Mouse (Mus musculus): ENCODE results near the gene Tmem131. TPM values are rescaled to one million over a fixed set of nuclear protein-coding genes. Genes with fewer than 3 reads are reported as not detected.

The Tmem131 gene
- polyA plus RNA-seq, 1 experiment from 2014 or later: 6.2 TPM

DNA sequence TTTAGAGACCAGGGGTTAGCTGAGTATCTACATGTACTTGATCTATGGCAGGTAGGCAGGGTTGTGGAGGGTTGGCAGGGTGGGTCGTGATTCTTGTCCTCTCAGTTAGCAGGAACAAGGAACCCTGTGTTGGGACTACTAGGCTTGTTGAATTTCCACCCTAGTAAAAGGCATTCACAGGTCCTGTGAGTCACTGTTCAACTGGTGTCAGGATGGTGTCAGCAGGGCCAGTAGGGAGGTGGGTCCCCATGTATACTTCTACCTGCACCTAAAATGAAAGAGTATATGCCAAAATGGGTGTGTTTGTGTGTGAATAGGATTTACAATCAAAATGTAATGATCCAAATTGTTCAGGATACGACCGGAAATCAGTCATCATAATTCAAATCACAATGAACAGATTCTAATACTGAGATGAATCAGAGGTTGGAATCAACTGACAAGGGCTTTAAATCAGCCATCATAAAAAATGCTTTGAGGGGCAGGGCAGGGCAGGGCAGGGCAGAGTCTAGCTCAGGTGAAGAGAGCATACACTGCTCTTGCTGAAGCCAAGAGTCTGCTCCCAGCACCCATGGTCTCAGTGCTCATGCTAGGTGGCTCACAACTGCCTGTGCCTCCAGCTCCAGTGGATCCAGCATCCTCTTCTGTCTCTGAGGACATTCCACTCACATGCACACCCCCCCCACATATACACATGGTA lies 27.6 kb upstream of the Tmem131 start:
- 84% methylated on average over 3 of the region's 3 CpGs for WGBS
- no peak overlapping the region for H3K27ac ChIP-seq
- no peaks in the 10 kb centered on the region for H3K36me3 ChIP-seq

DNA sequence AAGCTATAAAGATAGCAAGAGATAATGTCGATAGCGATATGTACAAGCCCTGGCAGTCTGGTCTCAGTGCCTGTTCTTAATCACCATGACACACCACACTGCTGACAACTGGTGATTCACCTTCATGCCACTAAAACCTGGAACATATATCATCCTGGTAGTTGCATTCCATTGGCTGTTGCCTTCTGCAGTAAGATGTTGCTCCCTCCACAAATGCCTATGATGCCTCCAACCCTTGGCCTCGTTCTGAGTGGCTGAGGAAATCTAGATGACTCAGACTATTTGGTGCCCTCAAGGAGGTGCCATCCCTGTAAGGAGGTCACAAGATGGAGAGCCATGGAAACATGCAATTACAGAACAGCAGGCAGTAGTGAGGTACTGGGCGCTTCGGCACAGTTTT lies 22.4 kb upstream of the Tmem131 start:
- Histone ChIP-seq H3K9me3 (replicated peaks) (no peaks in the 10 kb centered on the region), H3K36me3 (no peaks in the 10 kb centered on the region), H3K4me2 (no peak overlapping the region), H3K4me1 (replicated peaks) (no peaks in the 10 kb centered on the region), H3K27me3 (no peaks in the 10 kb centered on the region), H3K27ac (no peak overlapping the region), H3K4me3 (no peak overlapping the region), H3K9ac (no peak overlapping the region)
- 71% methylated on average over 5 of the region's 5 CpGs for WGBS
- no peak for ATAC-seq (replicated peaks; ENCODE audit: insufficient number of reproducible peaks, insufficient read depth, low FRiP score, low read depth)

More for the DNA sequence above, 27.6 kb upstream of the Tmem131 start:
- Histone ChIP-seq H3K27me3 (no peaks in the 10 kb centered on the region), H3K9ac (no peak overlapping the region), H3K4me1 (replicated peaks) (no peaks in the 10 kb centered on the region), H3K4me2 (no peak overlapping the region), H3K9me3 (replicated peaks) (no peaks in the 10 kb centered on the region), H3K4me3 (no peak overlapping the region)
- no peak for ATAC-seq (replicated peaks; ENCODE audit: insufficient number of reproducible peaks, insufficient read depth, low FRiP score, low read depth)

DNA sequence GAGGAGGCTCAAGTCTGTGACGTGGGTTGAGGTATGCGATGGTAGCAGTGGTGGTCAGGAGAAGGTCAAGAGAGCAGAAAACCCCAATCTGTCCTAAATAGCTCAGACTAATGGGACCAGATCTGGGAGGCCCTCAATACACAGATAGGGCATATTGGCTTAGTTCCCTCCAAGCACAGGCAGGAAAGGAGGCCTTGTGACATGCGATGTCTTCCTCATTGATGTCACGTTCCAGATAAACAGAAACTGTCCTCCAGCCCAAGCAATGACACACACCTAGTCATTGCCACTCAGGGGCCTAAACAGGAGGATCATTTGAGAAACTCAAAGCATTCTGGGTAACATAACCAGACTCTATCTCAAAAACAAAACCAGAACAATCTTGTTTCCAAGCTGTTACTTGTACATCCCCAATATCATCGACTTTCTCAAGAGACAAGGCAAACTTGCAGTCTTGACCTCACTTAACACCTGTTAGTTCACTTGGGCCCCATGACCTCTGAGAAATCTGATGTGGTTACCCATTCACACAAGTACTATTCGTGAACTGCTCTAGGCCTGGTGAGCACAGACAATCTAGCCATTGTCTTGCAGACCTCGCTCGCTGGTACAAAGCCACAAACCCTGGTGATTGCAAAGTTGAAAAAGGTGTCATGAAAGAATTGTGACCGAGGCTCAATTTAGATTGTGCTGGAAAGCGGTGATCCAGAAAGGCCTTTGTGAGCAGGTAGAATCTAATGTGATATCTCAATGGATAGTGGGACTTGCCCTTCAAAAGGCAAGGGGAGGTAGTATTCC lies 19.1 kb upstream of the Tmem131 start:
- Histone ChIP-seq H3K36me3 (no peaks in the 10 kb centered on the region), H3K27me3 (no peaks in the 10 kb centered on the region), H3K4me1 (replicated peaks) (no peaks in the 10 kb centered on the region), H3K9me3 (replicated peaks) (no peaks in the 10 kb centered on the region), H3K9ac (no peak overlapping the region), H3K27ac (no peak overlapping the region), H3K4me3 (no peak overlapping the region), H3K4me2 (no peak overlapping the region)
- no peak for ATAC-seq (replicated peaks; ENCODE audit: insufficient number of reproducible peaks, insufficient read depth, low FRiP score, low read depth)
- 77% methylated on average over 10 of the region's 10 CpGs for WGBS

DNA sequence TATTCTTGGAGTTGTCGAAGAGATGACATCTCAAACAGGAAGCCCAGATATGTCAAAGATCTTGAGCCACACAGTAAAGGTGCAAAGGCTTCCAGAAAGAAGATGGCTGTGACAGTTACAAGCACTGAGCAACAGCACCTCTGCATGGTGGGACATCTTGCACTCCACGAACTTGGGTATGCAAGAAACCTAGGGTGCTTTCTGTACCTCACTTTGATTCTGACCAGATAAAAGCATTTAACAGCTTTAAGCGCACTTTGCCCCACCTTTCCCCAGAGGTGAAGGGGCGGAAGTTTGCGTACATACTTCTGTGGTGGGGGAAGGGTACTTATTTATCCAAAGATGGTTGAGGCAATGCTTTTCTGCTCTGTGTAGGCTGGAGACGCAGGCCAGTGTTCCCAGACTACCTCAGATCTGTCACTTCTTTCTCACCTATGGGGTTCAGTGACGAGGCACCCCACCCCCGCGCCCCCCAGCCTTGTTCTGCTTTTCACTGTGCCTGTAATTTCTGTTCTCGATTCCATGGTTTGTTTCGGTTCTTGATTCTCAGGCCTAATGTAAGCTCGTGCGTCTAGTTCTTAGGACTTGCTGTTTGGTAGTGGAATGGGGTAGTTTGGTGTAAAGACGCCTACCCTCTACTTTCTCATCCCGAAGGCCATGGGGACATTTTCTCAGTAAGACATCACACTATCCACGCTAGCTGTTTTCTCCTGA lies 17.2 kb upstream of the Tmem131 start:
- WGBS: 79% methylated on average over 16 of the region's 16 CpGs
- Histone ChIP-seq H3K4me2 (no peak overlapping the region), H3K27me3 (no peaks in the 10 kb centered on the region), H3K9me3 (replicated peaks) (no peaks in the 10 kb centered on the region), H3K9ac (no peak overlapping the region), H3K36me3 (no peaks in the 10 kb centered on the region), H3K4me1 (replicated peaks) (no peaks in the 10 kb centered on the region), H3K27ac (no peak overlapping the region), H3K4me3 (no peak overlapping the region)
- no peak for ATAC-seq (replicated peaks; ENCODE audit: insufficient number of reproducible peaks, insufficient read depth, low FRiP score, low read depth)

DNA sequence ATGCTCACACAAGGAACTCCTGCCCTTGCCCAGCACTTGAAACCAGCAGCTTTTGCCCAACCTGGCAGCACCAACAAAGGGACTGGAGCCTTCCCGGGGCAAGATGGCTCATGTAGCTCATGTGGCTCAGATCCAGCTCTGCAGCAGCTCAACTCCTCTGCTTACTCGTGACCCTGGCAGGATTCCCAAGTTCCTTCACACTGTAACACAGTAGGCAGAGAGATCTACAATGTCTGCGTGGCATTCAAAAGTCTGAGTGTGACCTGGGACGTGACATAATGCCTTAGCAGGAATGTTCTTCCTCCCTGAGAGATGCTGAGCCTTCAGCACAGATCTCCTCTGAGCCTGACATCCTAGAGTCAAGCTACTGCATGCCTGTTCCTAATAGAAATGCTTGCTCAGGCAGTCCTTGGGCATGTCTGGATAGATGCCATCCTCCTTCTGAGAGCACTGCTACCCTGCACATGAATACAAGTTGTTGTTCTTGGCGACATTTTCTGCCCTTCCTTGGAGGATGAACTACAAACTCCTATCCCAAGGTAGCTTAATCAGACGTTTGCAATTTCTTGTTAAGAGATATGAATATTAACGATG lies 6.2 kb upstream of the Tmem131 start:
- H3K4me3 ChIP-seq: no peak overlapping the region
- no peaks in the 10 kb centered on the region for H3K27me3 ChIP-seq
- H3K9me3 ChIP-seq (replicated peaks): no peaks in the 10 kb centered on the region
- no peak overlapping the region for H3K4me2 ChIP-seq
- H3K36me3 ChIP-seq: no peaks in the 10 kb centered on the region
- no peak overlapping the region for H3K27ac ChIP-seq
- peaks cover 9% of the 10 kb centered on the region for H3K4me1 ChIP-seq (replicated peaks)
- no peak overlapping the region for H3K9ac ChIP-seq
- 36% methylated on average over 7 of the region's 7 CpGs for WGBS
- ATAC-seq (replicated peaks; ENCODE audit: insufficient number of reproducible peaks, insufficient read depth, low FRiP score, low read depth): 0 out of 2 replicates have a peak, but pooled peaks have one; percentile 39

DNA sequence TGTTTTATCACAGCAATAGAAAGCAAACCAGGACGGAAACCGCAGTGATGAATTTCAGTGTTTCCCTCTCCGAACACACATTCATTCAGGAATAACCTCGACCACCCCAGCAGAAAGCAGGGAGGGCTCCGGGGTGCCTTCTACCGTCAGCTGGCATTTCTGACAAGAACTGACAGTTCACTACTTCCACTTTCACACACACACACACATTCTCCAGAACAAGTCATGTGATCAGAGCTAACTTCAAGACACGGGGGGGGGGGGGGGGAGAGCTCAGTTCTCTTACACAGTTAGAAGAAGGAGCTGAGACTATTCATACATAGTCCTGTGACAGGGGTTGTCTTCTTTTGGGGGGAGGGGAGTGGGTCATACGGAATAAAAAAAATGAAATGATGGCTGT lies 4.0 kb upstream of the Tmem131 start:
- Histone ChIP-seq H3K27me3 (no peaks in the 10 kb centered on the region), H3K9me3 (replicated peaks) (no peaks in the 10 kb centered on the region), H3K27ac (no peak overlapping the region), H3K9ac (no peak overlapping the region), H3K4me1 (replicated peaks) (peaks cover 9% of the 10 kb centered on the region), H3K36me3 (no peaks in the 10 kb centered on the region), H3K4me3 (no peak overlapping the region), H3K4me2 (no peak overlapping the region)
- 68% methylated on average over 8 of the region's 8 CpGs for WGBS
- ATAC-seq (replicated peaks; ENCODE audit: insufficient number of reproducible peaks, insufficient read depth, low FRiP score, low read depth): no peak

DNA sequence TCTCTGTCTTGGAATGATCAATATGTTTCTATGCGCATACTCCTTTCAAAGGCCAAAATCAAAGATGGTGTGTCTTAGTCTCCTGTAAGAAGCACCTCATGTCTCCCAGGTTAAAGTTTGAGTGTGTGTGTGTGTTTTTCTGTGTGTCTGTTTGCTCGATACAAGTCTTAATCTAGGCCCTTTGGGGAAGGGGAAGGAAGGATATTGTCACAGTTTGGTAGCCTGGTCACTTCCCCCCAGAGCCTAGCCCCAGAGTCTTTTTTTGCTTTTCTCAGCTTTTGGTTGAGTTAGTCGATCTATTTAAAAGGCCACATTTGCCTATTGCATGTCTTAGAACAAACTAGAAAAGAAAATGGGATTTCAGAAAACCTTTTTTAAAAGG lies 3.1 kb downstream of the Tmem131 start:
- WGBS: 61% methylated on average over 3 of the region's 3 CpGs
- peak overlapping the region; percentile 89 for H3K27ac ChIP-seq
- H3K9ac ChIP-seq: peak overlapping the region; percentile 98
- H3K4me2 ChIP-seq: peak overlapping the region; percentile 62
- peaks cover 24% of the 10 kb centered on the region for H3K4me1 ChIP-seq (replicated peaks)
- H3K9me3 ChIP-seq (replicated peaks): no peaks in the 10 kb centered on the region
- ATAC-seq (replicated peaks; ENCODE audit: insufficient number of reproducible peaks, insufficient read depth, low FRiP score, low read depth): no peak
- H3K27me3 ChIP-seq: no peaks in the 10 kb centered on the region
- H3K36me3 ChIP-seq: no peaks in the 10 kb centered on the region
- peak overlapping the region; percentile 96 for H3K4me3 ChIP-seq

DNA sequence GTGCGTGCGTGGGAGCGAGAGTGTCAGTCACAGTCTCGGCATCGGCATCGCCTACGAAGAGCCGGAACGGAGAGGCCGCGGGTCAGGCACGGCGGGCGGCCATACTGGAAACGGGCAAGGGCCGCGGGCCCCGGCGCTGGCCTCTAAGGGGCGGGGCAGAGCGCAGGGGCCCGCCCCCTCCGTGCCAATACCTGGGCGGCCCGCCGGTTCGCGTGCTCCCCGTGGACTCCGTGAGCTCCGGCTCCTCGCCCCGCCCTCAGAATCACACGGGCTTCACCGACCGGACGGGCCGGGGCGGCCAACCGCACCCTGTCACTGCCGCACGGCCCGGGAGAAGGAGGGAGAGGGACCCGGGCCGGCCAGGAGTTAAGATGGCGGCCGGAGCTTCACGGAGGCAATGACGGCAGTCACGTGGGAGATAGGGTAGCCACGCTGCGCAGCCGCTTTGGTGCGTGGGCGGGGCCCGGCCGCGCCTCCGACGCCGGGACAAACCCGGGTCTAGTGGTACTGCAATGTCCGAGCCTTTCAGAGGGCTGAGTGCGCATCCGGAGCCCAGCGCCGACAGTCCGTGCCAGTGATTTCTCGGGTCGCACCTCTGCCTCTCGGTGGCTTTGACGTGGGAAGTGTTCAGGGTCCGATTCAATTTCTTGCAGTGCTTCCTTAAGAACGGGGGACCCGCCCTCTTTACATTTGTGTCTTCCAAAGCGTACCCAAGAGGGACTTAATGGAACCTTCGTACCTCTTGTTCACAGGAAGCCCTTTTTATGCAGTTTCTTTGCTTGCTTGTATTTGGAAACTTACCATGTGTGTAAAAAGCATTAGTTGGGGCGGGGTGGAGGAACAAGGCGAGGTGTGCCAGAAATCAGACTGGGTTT lies 3.7 kb downstream of the Tmem131 start:
- H3K9me3 ChIP-seq (replicated peaks): no peaks in the 10 kb centered on the region
- under 1% methylated on average over 78 of the region's 79 CpGs for WGBS

DNA sequence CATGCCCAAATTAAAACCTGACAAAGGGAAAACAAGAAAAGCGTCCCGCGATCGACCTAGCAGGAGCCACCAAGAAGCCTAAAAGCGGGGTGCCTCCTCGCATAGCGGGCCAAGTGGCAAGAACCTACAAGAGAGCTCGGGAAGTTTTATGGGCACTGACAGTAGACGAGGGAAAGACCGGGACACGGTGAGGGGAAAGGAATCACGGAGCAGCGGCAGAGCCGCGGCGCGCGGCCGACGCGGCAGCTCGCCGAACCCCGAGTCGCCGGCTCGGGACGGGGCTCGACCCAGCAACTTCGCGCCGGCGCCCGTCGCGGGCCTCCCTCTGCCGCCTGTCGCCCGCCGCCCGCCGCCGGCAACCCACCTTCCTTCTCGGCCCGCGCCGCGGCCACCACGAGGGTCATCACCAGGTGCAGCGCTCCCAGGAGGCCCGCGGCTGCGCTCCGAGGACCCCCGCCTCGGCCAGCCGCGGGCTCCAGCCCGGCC lies 4.6 kb downstream of the Tmem131 start:
- H3K4me2 ChIP-seq: peak overlapping the region; percentile 62
- H3K27me3 ChIP-seq: no peaks in the 10 kb centered on the region
- peak overlapping the region; percentile 89 for H3K27ac ChIP-seq
- H3K4me3 ChIP-seq: peak overlapping the region; percentile 96
- H3K36me3 ChIP-seq: no peaks in the 10 kb centered on the region
- H3K9ac ChIP-seq: peak overlapping the region; percentile 98
- H3K4me1 ChIP-seq (replicated peaks): peaks cover 39% of the 10 kb centered on the region
- ATAC-seq (replicated peaks; ENCODE audit: insufficient number of reproducible peaks, insufficient read depth, low FRiP score, low read depth): peak; percentile 11
- H3K9me3 ChIP-seq (replicated peaks): no peaks in the 10 kb centered on the region
- under 1% methylated on average over 42 of the region's 59 CpGs for WGBS

More for the DNA sequence above, 3.7 kb downstream of the Tmem131 start:
- Histone ChIP-seq H3K4me1 (replicated peaks) (peaks cover 30% of the 10 kb centered on the region), H3K36me3 (no peaks in the 10 kb centered on the region), H3K27ac (peak overlapping the region; percentile 89), H3K9ac (peak overlapping the region; percentile 98), H3K4me3 (peak overlapping the region; percentile 96), H3K4me2 (peak overlapping the region; percentile 62), H3K27me3 (no peaks in the 10 kb centered on the region)
- ATAC-seq (replicated peaks; ENCODE audit: insufficient number of reproducible peaks, insufficient read depth, low FRiP score, low read depth): peak; percentile 98

DNA sequence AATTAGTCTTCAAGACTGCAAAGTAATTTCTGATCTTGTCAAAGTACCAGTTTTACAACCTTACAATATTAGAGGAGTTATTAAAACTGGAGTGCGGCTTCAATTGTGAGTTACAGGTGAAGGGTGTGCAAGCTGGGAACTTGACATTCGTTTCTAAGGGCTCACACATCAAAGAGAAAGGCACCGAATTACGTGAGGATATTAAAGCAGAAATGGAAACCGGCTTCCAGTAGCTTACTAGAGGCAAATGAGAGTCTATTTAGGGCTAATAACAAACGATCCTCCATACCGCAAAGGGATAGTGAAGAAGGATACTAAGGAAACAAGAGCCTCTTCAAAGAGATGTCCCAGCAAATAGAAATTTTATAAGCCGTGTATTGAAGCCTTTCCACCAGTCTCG lies 5.1 kb downstream of the Tmem131 start:
- WGBS: 2% methylated on average over 9 of the region's 9 CpGs
- no peaks in the 10 kb centered on the region for H3K36me3 ChIP-seq
- no peaks in the 10 kb centered on the region for H3K27me3 ChIP-seq
- no peak for ATAC-seq (replicated peaks; ENCODE audit: insufficient number of reproducible peaks, insufficient read depth, low FRiP score, low read depth)
- H3K9ac ChIP-seq: peak overlapping the region; percentile 98
- peak overlapping the region; percentile 62 for H3K4me2 ChIP-seq
- peaks cover 42% of the 10 kb centered on the region for H3K4me1 ChIP-seq (replicated peaks)
- no peaks in the 10 kb centered on the region for H3K9me3 ChIP-seq (replicated peaks)
- peak overlapping the region; percentile 96 for H3K4me3 ChIP-seq
- no peak overlapping the region; the same call in 1 of the 2 replicates for H3K27ac ChIP-seq

Data from heart, embryonic 15.5 days (tissue).